8 mouse cellular contexts compared by ENCODE assay signal in the genomic region with DNA sequence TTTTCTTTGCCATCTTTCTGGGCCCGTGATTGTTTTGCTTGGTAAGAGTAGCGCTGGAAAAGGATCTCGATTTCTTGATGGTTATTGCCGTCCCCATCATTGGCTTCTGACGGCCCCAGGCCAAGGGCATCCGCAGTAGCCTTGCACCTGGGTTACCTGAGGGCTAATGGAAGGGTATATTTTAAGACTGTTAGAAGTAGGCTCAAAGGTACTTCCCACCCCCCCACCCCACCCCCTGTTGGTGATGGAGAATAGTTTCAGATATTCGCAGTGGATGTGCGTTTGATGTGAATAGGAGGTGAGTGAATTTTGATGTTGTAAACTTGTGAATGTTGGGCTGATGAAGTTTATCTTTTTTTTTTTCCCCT.
DNase-seq lines count a peak whose midpoint lies in the region; ATAC-seq and TF ChIP-seq lines count a peak whose summit lies in the region.

No protein-coding gene starts in this region.

- TF ChIP-seq CTCF in CH12.LX (conservative IDR thresholded peaks at IDR 0.05 in 1 of 2, IDR thresholded peaks at IDR 0.05 in 1 of 2; ENCODE audit: low read depth in 2 of 2, low read length in 2 of 2), result no peak
- no peak; the same call in 1 of the 2 replicates for TF ChIP-seq CTCF in liver, postnatal 0 days (IDR thresholded peaks at IDR 0.05; ENCODE audit: low read depth)

- in situ Hi-C loops in CH12.LX (cut with MboI; ENCODE audit: low pct_ligation_motif_present, low pct_unique_long_range_greater_than_20kb, low sequenced_read_pairs), result loop anchor here (5.0 to 10.0 kb wide), 4 partner anchors 44 to 234 kb away; no protein-coding TSS in a partner anchor

- ATAC-seq in heart, embryonic 14.5 days (ENCODE audit: insufficient number of reproducible peaks, insufficient read depth, low FRiP score, low read depth), result no peak
- no peak for ATAC-seq in forebrain, embryonic 14.5 days
- no peak for ATAC-seq in liver, postnatal 0 days

- H3K27me3 ChIP-seq in heart, embryonic 14.5 days (ENCODE audit: control insufficient read depth, insufficient read depth, low read length), result no peaks in the 10 kb centered on the region
- no peaks in the 10 kb centered on the region for H3K27me3 ChIP-seq in CH12.LX (replicated peaks)
- H3K27me3 ChIP-seq in forebrain, embryonic 14.5 days (replicated peaks; ENCODE audit: control insufficient read depth, insufficient read depth, low read length), result no peaks in the 10 kb centered on the region
- H3K27me3 ChIP-seq in liver, postnatal 0 days (ENCODE audit: insufficient read depth, low read length), result no peaks in the 10 kb centered on the region

- TF ChIP-seq EP300 in CH12.LX (IDR thresholded peaks at IDR 0.05; ENCODE audit: low read length), result no peak
- no peak for TF ChIP-seq EP300 in liver, postnatal 0 days (IDR thresholded peaks at IDR 0.05; ENCODE audit: low read depth)

- TF ChIP-seq POLR2A in CH12.LX (IDR thresholded peaks at IDR 0.05; ENCODE audit: low read depth, low read length), result no peak

- H3K4me3 ChIP-seq in heart, embryonic 14.5 days (ENCODE audit: control insufficient read depth in 1 of 2, insufficient read depth in 1 of 2, low read depth in 1 of 2, low read length in 2 of 2), result peak overlapping the region; percentile 95 to 98
- peak overlapping the region; percentile 57 to 93 (median 86) for H3K4me3 ChIP-seq in CH12.LX (replicated peaks in 1 of 3; ENCODE audit: low read depth in 2 of 3, low read length in 2 of 3, poor library complexity in 1 of 3)
- H3K4me3 ChIP-seq in forebrain, embryonic 14.5 days (ENCODE audit: low read depth, low read length), result peak overlapping the region; percentile 90
- H3K4me3 ChIP-seq in liver, postnatal 0 days (ENCODE audit: low read depth, low read length), result peak overlapping the region; percentile 79

- peak overlapping the region; percentile 98 for H3K4me2 ChIP-seq in heart, embryonic 14.5 days (ENCODE audit: low read length)
- H3K4me2 ChIP-seq in CH12.LX (ENCODE audit: insufficient read depth, low read depth, poor library complexity, severe bottlenecking), result peak overlapping the region; percentile 82
- peak overlapping the region; percentile 90 for H3K4me2 ChIP-seq in forebrain, embryonic 14.5 days (ENCODE audit: low read length)
- H3K4me2 ChIP-seq in liver, postnatal 0 days (ENCODE audit: low read depth, low read length), result peak overlapping the region; percentile 95

- H3K9me3 ChIP-seq in heart, embryonic 14.5 days (ENCODE audit: control insufficient read depth, low read length), result no peaks in the 10 kb centered on the region
- no peaks in the 10 kb centered on the region for H3K9me3 ChIP-seq in CH12.LX (replicated peaks; ENCODE audit: low read length)
- no peaks in the 10 kb centered on the region for H3K9me3 ChIP-seq in forebrain, embryonic 14.5 days (replicated peaks; ENCODE audit: control insufficient read depth, low read length)
- H3K9me3 ChIP-seq in liver, postnatal 0 days (ENCODE audit: low read length), result no peaks in the 10 kb centered on the region

- H3K36me3 ChIP-seq in heart, embryonic 14.5 days (ENCODE audit: control insufficient read depth, insufficient read depth, low read length), result no peaks in the 10 kb centered on the region
- H3K36me3 ChIP-seq in CH12.LX (replicated peaks in 1 of 2; ENCODE audit: control insufficient read depth in 1 of 2, insufficient read depth in 1 of 2, low read length in 1 of 2), result no peaks in the 10 kb centered on the region
- no peaks in the 10 kb centered on the region for H3K36me3 ChIP-seq in forebrain, embryonic 14.5 days (ENCODE audit: control insufficient read depth, insufficient read depth, low read length)
- no peaks in the 10 kb centered on the region for H3K36me3 ChIP-seq in liver, postnatal 0 days (replicated peaks; ENCODE audit: insufficient read depth, low read length)

- H3K4me1 ChIP-seq in heart, embryonic 14.5 days (ENCODE audit: control insufficient read depth in 2 of 2, insufficient read depth in 2 of 2, low read length in 2 of 2), result peaks cover 5 to 19% of the 10 kb centered on the region in 2 experiments
- H3K4me1 ChIP-seq in CH12.LX (ENCODE audit: control insufficient read depth in 1 of 2, insufficient read depth in 2 of 2), result peaks cover 4 to 44% of the 10 kb centered on the region in 2 experiments; a peak in 3 of 4 replicates
- peaks cover 24% of the 10 kb centered on the region for H3K4me1 ChIP-seq in forebrain, embryonic 14.5 days (ENCODE audit: control insufficient read depth, insufficient read depth, low read length)
- peaks cover 16% of the 10 kb centered on the region for H3K4me1 ChIP-seq in liver, postnatal 0 days (ENCODE audit: insufficient read depth)

- H3K79me2 ChIP-seq in CH12.LX (replicated peaks; ENCODE audit: control insufficient read depth, extremely low read depth, insufficient read depth, poor library complexity, severe bottlenecking), result peaks cover 51% of the 10 kb centered on the region

- no peak for DNase-seq in heart, adult 8-10 months (ENCODE audit: low spot score)
- DNase-seq in CH12.LX (ENCODE audit: extremely low read depth), result no peak
- DNase-seq in forebrain, embryonic 14.5 days (ENCODE audit: low spot score), result peak; percentile 14
- peak; percentile 15 for DNase-seq in liver, postnatal 0 days
- DNase-seq in ovary, postnatal 36 days (ENCODE audit: low spot score), result no peak
- DNase-seq in yolk sac, embryonic 10.5 days (ENCODE audit: low spot score), result no peak
- DNase-seq in cerebellum, adult 11 months, result no peak

- dilution Hi-C loops in CH12.LX (cut with MboI; ENCODE audit: extremely low pct_ligation_motif_present, extremely low pct_unique_long_range_greater_than_20kb, low sequenced_read_pairs), result no loop called here

- H3K27ac ChIP-seq in heart, embryonic 14.5 days (replicated peaks in 1 of 2; ENCODE audit: control insufficient read depth in 1 of 2, insufficient read depth in 1 of 2, low read depth in 2 of 2, low read length in 2 of 2), result no peak overlapping the region; a peak in 1 of 4 replicates
- H3K27ac ChIP-seq in CH12.LX (ENCODE audit: insufficient read depth, low read depth), result peak overlapping the region; percentile 83
- peak overlapping the region; percentile 98 for H3K27ac ChIP-seq in forebrain, embryonic 14.5 days (ENCODE audit: low read depth, low read length)
- peak overlapping the region; percentile 99; the same call in 1 of the 2 replicates for H3K27ac ChIP-seq in liver, postnatal 0 days (ENCODE audit: low read depth)

- TF ChIP-seq RAD21 in CH12.LX (IDR thresholded peaks at IDR 0.05; ENCODE audit: low read depth, low read length), result no peak

- WGBS in heart, embryonic 14.5 days, result 3% methylated on average over 8 of the region's 8 CpGs
- under 1% methylated on average over 8 of the region's 8 CpGs for WGBS in forebrain, embryonic 14.5 days
- WGBS in liver, postnatal 0 days (ENCODE audit: insufficient replicate concordance), result 6% methylated on average over 8 of the region's 8 CpGs

- H3K9ac ChIP-seq in heart, embryonic 14.5 days (ENCODE audit: low read length), result peak overlapping the region; percentile 98
- peak overlapping the region; percentile 95 for H3K9ac ChIP-seq in CH12.LX (ENCODE audit: insufficient read depth, low read depth)
- H3K9ac ChIP-seq in forebrain, embryonic 14.5 days (ENCODE audit: low read length), result peak overlapping the region; percentile 99
- peak overlapping the region; percentile 92 for H3K9ac ChIP-seq in liver, postnatal 0 days (replicated peaks)

TF ChIP-seq in CH12.LX, 34 proteins besides CTCF, POLR2A, EP300 and RAD21:
- TF ChIP-seq TCF12 (IDR thresholded peaks at IDR 0.05; ENCODE audit: low read depth, low read length) (no peak), CHD1 (IDR thresholded peaks at IDR 0.05; ENCODE audit: low read depth, low read length) (peak; percentile 41; the same call in 1 of the 2 replicates), MYC (IDR thresholded peaks at IDR 0.05; ENCODE audit: low read depth, low read length) (no peak), NRF1 (IDR thresholded peaks at IDR 0.05; ENCODE audit: low read depth, low read length) (no peak)

Comparison
In these comparisons a context has a peak if more than half of its experiments do, and no peak if none do; other contexts are left out.
1. H3K27ac ChIP-seq: peak in CH12.LX (single experiment), forebrain, embryonic 14.5 days (single experiment) and liver, postnatal 0 days (single experiment); none in heart, embryonic 14.5 days (0 of 2).
2. DNase-seq: peak in forebrain, embryonic 14.5 days (single experiment) and liver, postnatal 0 days (single experiment); none in heart, adult 8-10 months (single experiment), CH12.LX (single experiment), ovary, postnatal 36 days (single experiment), yolk sac, embryonic 10.5 days (single experiment) and cerebellum, adult 11 months (single experiment).
3. Peak in every context shown above with its lines, with median percentiles within 50 percentile points of each other: H3K4me2 ChIP-seq, H3K4me3 ChIP-seq and H3K9ac ChIP-seq.